Mouse (Mus musculus) cortical plate, adult 2 months (tissue): ENCODE measurements around the gene Nsl1. TPM values are rescaled to one million over a fixed set of nuclear protein-coding genes. Genes with fewer than 3 reads are reported as not detected.
"Not testable (repeated sequence)": the region's sequence is repeated elsewhere in the genome, so short reads cannot be mapped to it uniquely, and the experiment has no call there.

Experiments used
- H3K27ac ChIP-seq: fragments of 200-500 bp; 2 replicates; pipeline ENCODE4 v1.5.1; 2012; ENCODE audit warnings: low read length, control low read depth, inconsistent platforms; ENCODE audit not compliant: insufficient read depth
- H3K4me1 ChIP-seq: fragments of 200-500 bp; 2 replicates; pipeline ENCODE4 v1.6.1; 2011; ENCODE audit warnings: low read length; ENCODE audit not compliant: control insufficient read depth, insufficient read depth
- H3K4me3 ChIP-seq: fragments of 200-500 bp; 2 replicates; pipeline ENCODE4 v1.5.1; 2011; ENCODE audit warnings: mild to moderate bottlenecking, low read length, control low read depth; ENCODE audit not compliant: insufficient read depth
- CTCF ChIP-seq: fragments of 200-500 bp; IDR thresholded peaks from 2 replicates; pipeline ENCODE4 v1.5.1; 2011; ENCODE audit warnings: mild to moderate bottlenecking, control low read depth, low read length; ENCODE audit not compliant: insufficient read depth; ENCODE audit errors: extremely low read depth
- POLR2A ChIP-seq: fragments of 200-500 bp; IDR thresholded peaks from 2 replicates; pipeline ENCODE4 v1.6.1; 2011; ENCODE audit warnings: mild to moderate bottlenecking, low read length, control low read depth; ENCODE audit not compliant: insufficient read depth; ENCODE audit errors: extremely low read depth
- polyA plus RNA-seq: library from polyadenylated mRNA; depleted of rRNA; stranded (reverse); fragments of >200 nt; gene quantifications from 2 replicates; pipeline ENCODE4 v1.2.3, GENCODE M21; 2012; rRNA removed

Nsl1 gene
- polyA plus RNA-seq, result 0.52 and 0.61 TPM in 2 replicates

DNA sequence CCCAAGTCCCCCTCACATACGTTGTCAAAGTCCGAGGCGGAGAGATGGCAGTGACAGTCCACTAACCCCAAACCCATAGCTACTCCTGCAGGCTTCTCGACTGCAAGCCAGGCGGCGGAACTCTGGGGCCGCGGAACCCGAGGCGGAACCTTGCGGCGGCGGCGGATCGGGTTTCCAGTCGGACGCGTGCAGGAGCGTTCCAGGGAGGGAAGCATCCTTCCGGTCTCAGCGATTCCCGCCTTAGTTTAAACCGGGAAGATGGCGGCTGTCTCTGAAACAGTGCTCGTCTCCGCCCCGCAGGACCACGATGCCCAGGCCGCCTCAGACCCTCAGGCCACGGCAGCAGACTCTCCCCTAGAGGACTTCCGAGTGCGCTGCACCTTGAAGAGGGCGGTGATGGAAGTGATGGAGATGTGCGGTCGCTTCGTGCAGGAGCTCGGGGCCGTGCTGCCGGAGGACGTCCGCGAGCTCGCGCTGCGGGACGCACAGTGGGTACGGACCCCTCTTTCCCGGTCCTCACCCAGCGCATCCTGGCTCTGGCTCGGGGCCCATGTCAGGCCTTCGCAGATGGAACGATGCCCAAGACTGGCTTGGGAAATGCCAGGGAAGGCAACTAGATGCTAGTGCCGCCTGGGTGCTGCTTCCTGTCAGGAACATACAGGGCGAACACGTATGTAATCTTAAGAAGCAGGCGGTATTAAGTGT lies at the start of gene Nsl1, which contains the start of gene Tatdn3:
TSS of gene Nsl1 (plus strand) at position 232 of the 705 bp plus-strand sequence.
TSS of gene Tatdn3 (minus strand) at position 152 of the 705 bp plus-strand sequence.
- H3K4me1 ChIP-seq, result peaks cover 2% of the 10 kb centered on the region; the same call in 1 of the 2 replicates
- TF ChIP-seq CTCF, result no peak
- TF ChIP-seq POLR2A, result peak; percentile 77
- peak within 1 kb of the TSS; percentile 51; the same call in 1 of the 2 replicates for H3K27ac ChIP-seq
- H3K4me3 ChIP-seq, result peak within 1 kb of the TSS; percentile 67

DNA sequence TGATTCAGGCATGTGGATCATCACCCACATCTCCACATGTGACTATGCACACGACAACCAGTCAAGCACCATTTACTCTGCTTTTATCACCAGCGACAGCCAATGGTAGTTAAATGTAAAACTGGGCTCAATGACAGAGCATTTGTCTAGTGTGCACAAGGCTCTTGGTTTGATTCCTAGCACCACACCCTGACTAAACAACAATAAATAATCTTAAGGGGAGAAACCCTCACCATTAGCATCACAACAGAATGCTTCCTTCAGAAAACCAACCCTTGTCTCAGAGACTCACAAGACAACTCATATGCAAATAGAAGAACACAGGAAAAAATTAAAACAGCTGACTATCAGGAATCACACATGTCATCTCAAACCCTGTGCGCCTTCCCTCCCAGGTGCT lies 48.5 kb upstream of the Nsl1 start:
- Histone ChIP-seq H3K27ac (no peak overlapping the region), H3K4me3 (no peak overlapping the region), H3K4me1 (no peaks in the 10 kb centered on the region)
- no peak for TF ChIP-seq CTCF
- TF ChIP-seq POLR2A, result no peak

DNA sequence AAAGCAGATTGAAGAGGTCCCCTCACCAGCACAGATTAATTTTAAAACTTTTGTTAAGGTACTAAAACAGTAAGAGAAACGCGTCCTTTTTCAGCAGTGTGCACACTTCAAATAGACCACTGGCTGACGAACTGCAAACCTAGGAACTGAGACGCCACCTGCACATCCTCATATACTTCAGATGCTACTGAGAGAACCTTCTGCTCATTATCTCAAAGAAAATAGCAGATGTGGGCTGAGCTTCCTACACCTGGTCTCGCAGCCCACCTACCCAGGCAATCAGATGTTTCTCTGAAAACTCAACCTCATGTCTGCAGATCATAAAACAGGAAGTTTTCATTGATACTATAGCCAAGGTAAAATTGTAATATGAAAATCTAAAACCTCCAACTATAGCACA lies 43.0 kb upstream of the Nsl1 start:
- Histone ChIP-seq H3K4me3 (no peak overlapping the region), H3K27ac (no peak overlapping the region), H3K4me1 (no peaks in the 10 kb centered on the region)
- TF ChIP-seq CTCF (no peak), POLR2A (no peak)

DNA sequence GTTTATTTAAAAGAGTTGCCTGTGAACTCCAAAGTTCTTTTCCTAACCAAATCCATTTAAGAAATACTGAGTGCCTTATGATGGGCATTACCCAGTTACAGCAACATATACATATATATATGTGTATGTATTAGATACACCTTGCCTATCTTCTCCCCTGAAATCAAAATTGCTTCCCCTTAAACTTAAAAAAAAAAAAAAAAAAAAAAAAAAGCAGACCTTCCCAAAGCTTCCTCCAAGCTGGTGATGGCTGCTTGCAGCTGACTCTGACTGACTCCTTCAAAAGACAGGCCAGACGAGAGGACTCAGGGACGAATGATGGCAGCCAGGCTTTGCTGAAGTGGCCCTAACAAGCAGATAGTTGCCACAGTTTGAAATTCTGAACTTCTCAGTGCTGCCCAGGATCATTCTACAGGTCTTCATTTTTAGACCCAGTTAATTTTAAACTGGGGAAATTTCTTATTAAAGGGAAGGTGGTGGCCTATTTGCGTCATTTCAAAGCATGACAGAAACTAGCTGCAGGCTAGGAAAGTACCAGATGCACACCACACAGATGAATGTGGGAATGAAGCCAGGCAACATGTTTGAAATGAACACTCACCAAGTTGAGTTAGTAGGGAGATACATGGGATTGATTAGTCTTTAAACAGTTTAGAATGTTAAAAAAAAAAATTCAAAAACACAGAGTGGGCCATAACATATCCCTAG lies 42.4 kb upstream of the Nsl1 start:
- no peak overlapping the region for H3K4me3 ChIP-seq
- H3K4me1 ChIP-seq, result no peaks in the 10 kb centered on the region
- no peak overlapping the region for H3K27ac ChIP-seq
- TF ChIP-seq POLR2A (no peak), CTCF (no peak)

DNA sequence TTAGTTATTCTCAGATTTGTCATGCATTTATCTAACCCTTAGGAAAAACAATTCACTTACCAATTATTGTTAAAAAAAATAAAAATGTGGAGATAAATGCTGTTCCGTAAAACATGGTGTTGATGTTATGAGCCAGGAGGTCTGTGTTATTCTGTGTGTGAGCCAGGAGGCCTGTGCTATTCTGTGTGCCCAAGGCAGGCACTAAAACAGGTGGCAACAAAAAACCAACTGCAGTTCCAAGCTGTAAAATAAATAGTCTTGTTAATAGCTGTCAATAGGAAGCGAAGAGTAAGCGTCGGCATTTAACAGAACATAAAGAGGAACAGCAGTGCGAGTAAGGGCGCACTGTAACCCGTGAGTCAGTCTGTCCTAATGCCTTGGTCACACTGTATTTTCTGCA lies 41.8 kb upstream of the Nsl1 start:
- no peak overlapping the region for H3K27ac ChIP-seq
- H3K4me3 ChIP-seq, result no peak overlapping the region
- TF ChIP-seq CTCF, result no peak
- no peak for TF ChIP-seq POLR2A
- no peaks in the 10 kb centered on the region for H3K4me1 ChIP-seq

DNA sequence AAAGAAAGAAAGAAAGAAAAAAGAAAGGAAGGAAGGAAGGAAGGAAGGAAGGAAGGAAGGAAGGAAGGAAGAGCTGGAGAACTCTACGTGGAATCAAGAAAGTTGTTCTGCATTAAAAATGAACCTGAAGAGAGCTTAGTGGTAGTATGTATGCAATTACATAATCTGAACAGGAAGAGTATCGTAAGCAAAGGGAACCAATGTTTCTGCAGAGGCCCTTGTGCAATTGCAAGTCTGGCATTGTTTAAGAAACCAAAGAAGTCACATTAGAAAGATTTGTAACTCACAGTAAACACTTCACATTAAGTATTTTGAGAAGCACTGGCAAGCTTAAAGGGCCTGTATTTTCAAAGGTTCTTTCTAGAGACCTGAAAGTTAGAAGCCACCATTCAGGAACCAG lies 39.7 kb upstream of the Nsl1 start:
- no peak for TF ChIP-seq CTCF
- TF ChIP-seq POLR2A, result no peak
- no peak overlapping the region for H3K4me3 ChIP-seq
- no peak overlapping the region for H3K27ac ChIP-seq
- no peaks in the 10 kb centered on the region for H3K4me1 ChIP-seq

DNA sequence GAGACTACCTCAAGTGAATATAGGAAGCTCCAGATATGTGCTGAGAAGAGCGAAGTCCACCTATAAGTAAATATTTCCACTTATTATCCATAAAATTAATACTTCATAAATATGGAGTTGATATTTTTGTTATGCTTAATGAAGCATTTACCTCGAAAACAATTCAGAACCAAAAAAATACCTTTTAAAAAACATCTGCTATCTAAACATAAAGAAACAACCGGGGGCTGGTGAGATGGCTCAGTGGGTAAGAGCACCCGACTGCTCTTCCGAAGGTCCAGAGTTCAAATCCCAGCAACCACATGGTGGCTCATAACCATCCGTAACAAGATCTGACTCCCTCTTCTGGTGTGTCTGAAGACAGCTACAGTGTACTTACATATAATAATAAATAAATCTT lies 39.0 kb upstream of the Nsl1 start:
- not testable (repeated sequence) for H3K27ac ChIP-seq, H3K4me1 ChIP-seq, H3K4me3 ChIP-seq

DNA sequence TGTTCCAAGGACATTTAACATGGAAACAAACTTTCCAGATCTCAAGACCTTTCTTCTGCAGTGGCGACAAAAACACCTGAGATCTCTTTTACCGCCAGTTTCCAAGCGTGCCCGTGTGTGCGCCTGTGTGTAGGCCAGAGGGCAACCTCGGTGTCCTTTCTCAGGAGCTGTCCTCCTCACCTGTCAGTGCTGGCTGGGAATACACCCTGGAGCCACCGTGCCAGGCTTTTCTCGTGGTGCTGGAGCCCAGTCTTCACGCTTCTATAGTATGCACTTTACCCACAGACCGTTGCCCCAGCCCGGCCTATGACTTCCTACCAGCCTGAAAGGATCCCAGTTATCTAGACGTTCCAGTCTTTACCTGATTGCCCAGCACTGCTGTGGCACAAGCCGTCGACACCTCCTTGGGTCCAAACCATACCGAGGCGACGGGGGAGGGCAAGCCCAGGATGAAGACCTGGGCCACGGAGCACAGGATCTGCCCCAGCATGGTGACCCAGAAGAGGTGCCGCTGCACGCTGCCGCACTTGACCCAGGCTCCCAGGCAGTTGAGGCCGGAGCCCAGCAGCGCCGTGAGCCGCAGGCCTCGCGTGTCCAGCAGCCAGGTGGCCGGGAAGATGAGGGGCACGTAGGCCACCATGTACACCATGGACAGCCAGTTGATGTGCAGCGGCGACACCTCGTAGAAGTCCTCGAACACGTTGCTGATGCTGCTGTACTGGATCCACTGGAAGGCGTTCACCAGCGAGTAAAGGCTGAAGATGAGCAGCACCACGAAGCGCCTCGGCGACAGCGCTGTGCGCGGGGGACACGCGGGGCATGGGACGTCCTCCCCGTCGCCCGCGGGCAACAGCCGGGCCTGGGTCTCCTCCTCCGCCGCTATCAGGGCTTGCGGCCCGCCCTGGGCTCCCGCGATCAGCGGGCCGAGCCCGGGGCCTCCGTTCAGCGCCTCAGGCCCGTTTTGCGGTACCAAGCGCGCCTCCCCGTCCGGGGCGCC lies 37.5 kb upstream of the Nsl1 start:
- Histone ChIP-seq H3K27ac (no peak overlapping the region), H3K4me1 (no peaks in the 10 kb centered on the region), H3K4me3 (peak overlapping the region; percentile 98)
- TF ChIP-seq POLR2A (no peak), CTCF (no peak)

DNA sequence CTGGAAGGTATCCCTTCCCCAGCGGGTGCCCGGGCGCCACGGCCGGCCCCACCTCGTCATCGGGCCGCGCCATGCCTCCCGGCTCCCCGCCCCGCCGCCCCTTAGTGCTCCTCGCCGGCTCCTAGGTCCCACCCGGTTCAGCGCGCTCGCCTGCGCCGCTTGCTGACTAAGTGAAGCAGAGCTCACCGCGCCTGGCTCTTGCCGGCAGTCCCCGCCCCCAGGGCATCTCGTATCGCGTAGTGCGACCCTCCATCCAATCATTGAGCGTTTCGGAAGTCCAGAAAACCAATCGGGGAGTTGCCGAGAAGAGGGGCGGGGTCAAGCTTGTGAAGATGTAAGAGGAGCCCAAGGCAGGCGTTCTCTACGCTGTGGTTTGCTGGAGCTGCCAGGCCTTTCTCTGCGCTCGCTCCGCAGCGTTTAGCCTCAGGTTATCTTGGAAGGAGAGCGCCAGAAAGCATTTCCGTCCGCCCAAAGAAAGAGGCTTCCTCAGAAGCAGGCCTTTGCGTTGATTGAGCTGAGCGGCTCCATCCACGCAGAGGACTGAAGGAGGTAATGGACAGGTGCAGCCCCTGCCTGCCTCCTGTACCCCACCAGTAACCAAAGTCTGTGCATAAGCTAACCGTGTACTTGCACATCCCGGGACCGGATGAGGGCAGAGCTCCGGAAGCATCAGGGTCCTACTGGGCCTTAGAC lies 36.6 kb upstream of the Nsl1 start, which contains the start of gene Flvcr1:
TSS of gene Flvcr1 (minus strand) at position 138 of the 693 bp plus-strand sequence.
- H3K4me1 ChIP-seq, result no peaks in the 10 kb centered on the region
- no peak for TF ChIP-seq CTCF
- TF ChIP-seq POLR2A, result peak; percentile 99
- 0 out of 2 replicates have a peak within 1 kb of the TSS, but pooled peaks have one; percentile 15 for H3K27ac ChIP-seq
- peak within 1 kb of the TSS; percentile 98 for H3K4me3 ChIP-seq
